Mouse (Mus musculus) bone marrow macrophage, adult 2 months (primary cell): ENCODE results near the gene Gipc1. TPM values are rescaled to one million over a fixed set of nuclear protein-coding genes. Genes with fewer than 3 reads are reported as not detected.

Experiments
- H3K27ac ChIP-seq: 2 replicates; pipeline ENCODE4 v1.5.1; 2012; ENCODE audit warnings: low read depth, low read length; ENCODE audit not compliant: insufficient read depth
- H3K4me1 ChIP-seq: 2 replicates; pipeline ENCODE4 v1.6.1; 2012; ENCODE audit warnings: low read length; ENCODE audit not compliant: control insufficient read depth, insufficient read depth
- H3K4me3 ChIP-seq: 2 replicates; pipeline ENCODE4 v1.5.1; 2012; ENCODE audit warnings: mild to moderate bottlenecking, low read length, moderate library complexity; ENCODE audit not compliant: insufficient read depth
- CTCF ChIP-seq: IDR thresholded peaks from 2 replicates; pipeline ENCODE4 v1.5.1; 2012; ENCODE audit warnings: low read depth, mild to moderate bottlenecking, low read length, moderate library complexity
- POLR2A ChIP-seq: IDR thresholded peaks from 2 replicates; pipeline ENCODE4 v1.6.1; 2012; ENCODE audit warnings: mild to moderate bottlenecking, low read depth, low read length, borderline replicate concordance
- polyA plus RNA-seq: library from polyadenylated mRNA; stranded (reverse); fragments of >200 nt; gene quantifications from 2 replicates; pipeline ENCODE4 v1.2.4, GENCODE M21; 2012; ENCODE audit not compliant: missing spikeins, insufficient read depth, insufficient read length

Gipc1 gene
- polyA plus RNA-seq, 1 experiment: 32.2 TPM

DNA sequence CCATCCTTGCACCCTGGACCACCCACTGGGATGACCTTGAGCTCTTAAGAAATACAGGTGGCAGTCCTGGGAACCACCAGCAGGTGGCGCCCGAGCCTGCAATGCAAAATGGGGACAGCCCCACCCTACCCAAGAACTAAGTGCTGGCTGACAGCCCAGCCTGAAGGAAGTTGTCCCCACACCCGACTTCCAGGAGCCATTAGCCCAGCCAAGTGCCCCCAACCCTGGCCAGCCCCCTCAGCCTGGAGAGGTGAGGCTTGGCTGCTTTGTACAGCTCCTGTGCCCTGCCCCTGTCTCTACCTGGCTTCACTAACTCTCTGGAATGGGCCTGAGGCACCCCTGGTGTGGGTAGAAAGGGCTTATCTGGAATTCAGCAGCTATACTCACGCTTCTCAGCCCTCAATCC, 9.9 kb downstream of the Gipc1 start:
- Histone ChIP-seq H3K4me1 (peaks cover 5% of the 10 kb centered on the region), H3K27ac (no peak overlapping the region), H3K4me3 (no peak overlapping the region)
- TF ChIP-seq POLR2A (no peak), CTCF (peak; percentile 73)

- Histone ChIP-seq H3K4me1 (peaks cover 5% of the 10 kb centered on the region), H3K27ac (no peak overlapping the region), H3K4me3 (no peak overlapping the region)
- no peak for TF ChIP-seq POLR2A
- no peak for TF ChIP-seq CTCF
Measured at GRCm38 (mm10) chr8:83664096-83664495, 11.6 kb downstream of the Gipc1 start.

- no peak overlapping the region for H3K27ac ChIP-seq
- no peak overlapping the region for H3K4me3 ChIP-seq
- H3K4me1 ChIP-seq: peaks cover 5% of the 10 kb centered on the region
- no peak for TF ChIP-seq POLR2A
- TF ChIP-seq CTCF: no peak
Measured at GRCm38 (mm10) chr8:83664931-83665625, 12.6 kb downstream of the Gipc1 start.

DNA sequence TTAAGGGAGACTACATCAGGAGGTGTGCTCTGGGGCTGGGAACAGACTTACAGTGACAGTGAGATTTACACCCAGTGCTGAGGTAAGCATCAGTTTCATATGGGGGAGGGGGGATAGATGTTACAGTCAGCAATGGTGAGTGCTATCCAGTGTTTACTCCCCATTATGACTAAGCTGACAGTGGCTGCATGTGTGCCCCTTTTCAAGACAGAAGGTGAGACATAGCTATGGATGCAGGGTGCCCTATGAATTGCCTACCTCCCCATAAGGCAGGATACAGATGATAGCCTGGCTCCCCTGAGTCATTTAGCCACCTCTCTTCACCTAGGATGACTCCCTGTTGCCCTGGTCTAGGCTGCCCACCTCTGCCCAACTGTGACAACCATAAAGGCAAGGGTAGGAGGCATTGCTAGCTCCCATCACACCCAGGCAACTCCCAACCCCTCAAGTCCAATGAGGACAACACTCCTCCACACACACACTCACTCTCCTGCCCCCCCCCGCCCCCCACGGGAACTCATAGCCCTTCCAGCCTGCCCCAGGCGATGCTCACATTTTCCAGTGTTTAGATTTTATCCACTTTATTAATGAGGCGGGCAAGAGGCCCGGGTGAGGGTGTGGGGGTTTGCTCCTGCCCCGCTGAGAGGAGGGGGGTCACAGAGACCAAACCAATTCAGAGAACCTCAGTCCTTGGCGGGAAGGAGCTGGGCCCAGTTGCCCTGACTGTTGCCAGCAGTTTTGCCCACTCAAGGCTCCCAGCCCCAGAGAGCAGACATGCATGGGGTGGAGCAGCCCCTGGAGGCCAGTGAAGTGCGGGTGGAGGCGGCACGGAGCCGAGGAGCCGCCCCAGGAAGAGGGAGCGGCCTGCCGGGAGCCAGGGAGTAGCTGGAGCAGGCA, 13.7 kb downstream of the Gipc1 start, which contains the start of gene Ptger1:
Gene Ptger1, plus strand, starts transcription at position 710 of the 897 bp plus-strand sequence.
- TF ChIP-seq CTCF (no peak), POLR2A (no peak)

DNA sequence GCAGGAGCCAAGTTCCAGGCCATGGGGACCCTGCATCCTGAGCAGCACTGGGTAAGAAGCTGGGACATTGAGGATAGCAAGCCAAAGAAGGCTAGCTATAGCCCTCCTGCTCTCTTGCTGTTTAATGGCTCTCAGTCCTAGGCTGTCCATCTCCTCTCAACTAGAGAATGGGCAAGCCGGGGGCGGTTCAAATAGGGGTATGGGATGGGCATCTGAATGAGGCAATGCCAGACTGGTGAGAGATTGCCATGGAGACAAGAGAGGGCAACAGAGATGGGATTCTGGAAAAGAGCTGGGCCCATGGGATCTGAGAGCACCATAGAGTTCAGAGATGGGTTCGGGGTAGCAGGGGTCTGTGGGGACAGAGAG, 14.4 kb downstream of the Gipc1 start:
- Histone ChIP-seq H3K4me1 (peaks cover 5% of the 10 kb centered on the region), H3K4me3 (no peak overlapping the region), H3K27ac (no peak overlapping the region)
- TF ChIP-seq CTCF: no peak
- no peak for TF ChIP-seq POLR2A

More for the DNA sequence above, 13.7 kb downstream of the Gipc1 start, which contains the start of gene Ptger1:
- Histone ChIP-seq H3K27ac (no peak within 1 kb of the TSS), H3K4me3 (no peak within 1 kb of the TSS), H3K4me1 (peaks cover 5% of the 10 kb centered on the region)

DNA sequence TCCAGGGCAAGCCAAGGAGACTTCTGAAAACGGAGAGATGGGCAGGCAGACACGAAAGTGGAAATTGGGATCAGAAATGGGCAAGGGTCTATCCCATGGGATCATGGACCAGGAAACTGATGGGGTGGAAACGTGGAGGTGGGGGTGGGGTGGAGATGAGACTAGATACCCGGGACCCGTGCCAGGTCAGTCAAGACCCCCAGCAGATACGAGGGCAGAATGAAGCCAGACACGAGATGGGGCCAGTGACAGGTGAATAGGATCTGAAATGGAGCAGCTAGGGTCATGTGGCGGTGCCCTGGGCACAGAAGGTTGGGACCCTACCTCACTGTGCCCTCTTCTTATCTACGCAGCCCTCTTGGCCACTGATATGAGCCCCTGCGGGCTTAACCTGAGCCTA, 15.0 kb downstream of the Gipc1 start:
- Histone ChIP-seq H3K27ac (no peak overlapping the region), H3K4me3 (no peak overlapping the region), H3K4me1 (peaks cover 4% of the 10 kb centered on the region)
- TF ChIP-seq CTCF (no peak), POLR2A (no peak)

DNA sequence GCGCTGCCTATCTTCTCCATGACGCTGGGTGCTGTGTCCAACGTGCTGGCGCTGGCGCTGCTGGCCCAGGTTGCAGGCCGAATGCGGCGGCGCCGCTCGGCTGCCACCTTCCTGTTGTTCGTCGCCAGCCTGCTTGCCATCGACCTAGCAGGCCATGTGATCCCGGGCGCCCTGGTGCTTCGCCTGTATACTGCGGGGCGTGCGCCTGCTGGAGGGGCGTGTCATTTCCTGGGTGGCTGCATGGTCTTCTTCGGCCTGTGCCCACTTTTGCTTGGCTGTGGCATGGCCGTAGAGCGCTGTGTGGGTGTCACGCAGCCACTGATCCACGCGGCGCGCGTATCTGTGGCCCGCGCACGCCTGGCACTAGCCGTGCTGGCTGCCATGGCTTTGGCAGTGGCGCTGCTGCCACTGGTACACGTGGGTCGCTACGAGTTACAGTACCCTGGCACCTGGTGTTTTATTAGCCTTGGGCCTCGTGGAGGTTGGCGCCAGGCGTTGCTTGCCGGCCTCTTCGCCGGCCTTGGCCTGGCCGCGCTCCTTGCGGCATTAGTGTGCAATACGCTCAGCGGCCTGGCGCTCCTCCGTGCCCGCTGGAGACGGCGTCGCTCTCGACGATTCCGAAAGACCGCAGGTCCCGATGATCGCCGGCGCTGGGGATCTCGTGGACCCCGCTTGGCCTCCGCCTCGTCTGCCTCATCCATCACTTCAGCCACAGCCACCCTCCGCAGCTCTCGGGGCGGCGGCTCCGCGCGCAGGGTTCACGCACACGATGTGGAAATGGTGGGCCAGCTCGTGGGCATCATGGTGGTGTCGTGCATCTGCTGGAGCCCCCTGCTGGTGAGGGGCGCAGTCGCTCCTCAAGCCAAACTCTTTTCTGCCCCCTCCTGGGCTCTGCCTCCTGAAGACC, 15.8 kb downstream of the Gipc1 start:
- Histone ChIP-seq H3K4me1 (no peaks in the 10 kb centered on the region), H3K4me3 (no peak overlapping the region), H3K27ac (no peak overlapping the region)
- no peak for TF ChIP-seq POLR2A
- 0 out of 2 replicates have a peak, but pooled peaks have one; percentile 11 for TF ChIP-seq CTCF

DNA sequence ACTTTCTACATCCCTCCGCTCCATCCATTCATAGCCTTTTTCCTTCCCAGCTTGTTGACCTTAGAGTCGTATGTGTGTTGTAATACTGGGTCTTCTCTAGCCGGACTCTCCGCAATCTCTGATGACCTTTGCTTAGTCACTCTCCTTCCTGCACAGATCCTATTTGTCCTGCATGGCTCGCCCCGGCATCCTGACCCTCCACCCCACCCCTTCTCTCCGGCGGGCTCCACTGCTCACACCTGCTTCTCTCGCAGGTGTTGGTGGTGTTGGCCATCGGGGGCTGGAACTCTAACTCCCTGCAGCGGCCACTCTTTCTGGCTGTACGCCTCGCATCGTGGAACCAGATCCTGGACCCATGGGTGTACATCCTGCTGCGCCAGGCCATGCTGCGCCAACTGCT, 16.5 kb downstream of the Gipc1 start:
- Histone ChIP-seq H3K27ac (no peak overlapping the region), H3K4me1 (no peaks in the 10 kb centered on the region)
- no peak for TF ChIP-seq CTCF

DNA sequence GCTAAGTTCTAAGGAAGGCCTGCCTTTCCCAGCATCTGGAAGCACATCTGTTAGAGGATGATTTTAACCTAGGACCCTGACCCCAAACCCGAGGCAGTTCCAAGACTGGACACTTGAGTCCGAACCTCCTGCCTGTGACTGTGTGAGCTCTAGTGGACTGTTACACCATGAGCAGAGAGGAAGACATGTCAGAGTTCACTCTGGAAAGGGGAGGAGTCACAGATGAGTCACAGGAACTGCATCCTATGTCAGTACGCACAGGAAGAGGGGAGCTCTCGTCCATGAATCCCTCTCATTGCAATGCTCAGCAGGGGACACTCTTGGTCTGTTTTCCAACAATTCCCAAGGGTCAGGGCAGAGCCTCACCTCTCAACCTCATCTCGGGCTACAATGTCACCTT, 20.5 kb downstream of the Gipc1 start:
- Histone ChIP-seq H3K4me3 (no peak overlapping the region), H3K27ac (no peak overlapping the region), H3K4me1 (no peaks in the 10 kb centered on the region)
- TF ChIP-seq POLR2A (no peak), CTCF (0 out of 2 replicates have a peak, but pooled peaks have one; percentile 9)

More for the DNA sequence above, 16.5 kb downstream of the Gipc1 start:
- H3K4me3 ChIP-seq: no peak overlapping the region
